Mouse (Mus musculus) gonadal fat pad, adult 2 months (tissue): ENCODE data around the gene Tmem151b. TPM values are rescaled to one million over a fixed set of nuclear protein-coding genes. Genes with fewer than 3 reads are reported as not detected.

Experiments
- DNase-seq: peaks from one replicate; pipeline ENCODE4 v3.0.0-alpha.2; 2012; ENCODE audit warnings: low read depth
- polyA plus RNA-seq: library from polyadenylated mRNA; depleted of rRNA; stranded (reverse); fragments of >200 nt; gene quantifications from 2 replicates; pipeline ENCODE4 v1.2.3, GENCODE M21; 2012

The Tmem151b gene
- polyA plus RNA-seq, 1 experiment = 1.0 TPM

DNA sequence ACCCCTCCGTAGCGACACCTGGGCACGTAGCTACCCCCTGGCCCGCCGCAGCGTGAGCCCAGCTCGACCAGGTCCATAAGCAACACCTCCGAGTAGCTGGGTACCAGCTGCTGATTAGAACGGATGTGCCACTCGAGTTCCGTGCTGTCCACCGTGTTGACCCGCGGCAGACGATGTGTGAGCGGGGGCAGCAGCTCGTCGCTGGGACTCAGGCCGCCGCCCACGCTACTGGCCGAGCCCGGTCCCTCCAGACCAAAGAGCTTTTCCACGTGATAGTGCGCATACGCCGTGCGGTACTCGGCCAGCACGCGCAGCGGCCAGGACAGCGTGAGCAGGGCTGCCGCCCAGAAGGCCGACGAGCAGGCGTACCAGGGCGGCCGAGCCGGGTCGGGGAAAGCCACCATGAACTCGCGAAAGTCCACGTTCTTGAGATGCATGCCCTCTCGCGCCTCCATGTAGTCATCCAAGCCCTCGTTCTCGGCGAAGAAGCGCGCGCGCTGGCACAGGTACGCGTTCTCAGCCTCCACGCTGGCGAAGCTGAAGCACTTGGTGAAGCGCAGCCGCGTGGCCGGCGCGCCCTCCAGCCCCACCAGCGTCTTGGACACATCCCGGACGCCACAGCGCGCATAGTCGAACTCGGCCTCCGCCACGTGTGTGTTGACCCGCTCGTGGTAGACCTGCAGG is 4.1 kb downstream of the Tmem151b start:
- no peak for DNase-seq

- DNase-seq = no peak
Observed at GRCm38 (mm10) chr17:45544873-45545277, 4.6 kb downstream of the Tmem151b start.

GRCm38 (mm10) chr17:45544001-45544872 is 5.2 kb downstream of the Tmem151b start:
- DNase-seq = no peak

GRCm38 (mm10) chr17:45543115-45543514 is 6.4 kb downstream of the Tmem151b start:
- DNase-seq = no peak

- DNase-seq = no peak
Observed at GRCm38 (mm10) chr17:45542705-45543104, 6.8 kb downstream of the Tmem151b start.

DNA sequence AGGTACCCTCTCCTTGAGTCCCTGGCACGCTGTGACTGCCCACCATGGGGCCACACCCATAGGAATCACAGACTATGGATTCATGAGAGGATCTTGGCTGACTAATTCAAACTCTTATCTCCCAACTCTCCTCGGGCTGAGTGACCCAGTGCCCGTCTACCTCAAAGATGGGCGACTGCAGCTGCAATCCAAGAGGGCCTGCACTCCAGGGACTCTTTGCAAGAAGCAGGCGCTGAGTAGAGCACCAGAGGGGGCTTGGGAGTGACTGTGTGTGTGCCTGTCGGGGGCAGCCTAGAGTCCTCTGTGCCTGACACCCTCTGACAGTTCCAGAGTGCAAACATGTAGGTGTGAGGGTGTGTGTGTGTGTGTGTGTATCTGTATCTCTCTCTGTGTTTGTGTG is 7.3 kb downstream of the Tmem151b start:
- no peak for DNase-seq

DNA sequence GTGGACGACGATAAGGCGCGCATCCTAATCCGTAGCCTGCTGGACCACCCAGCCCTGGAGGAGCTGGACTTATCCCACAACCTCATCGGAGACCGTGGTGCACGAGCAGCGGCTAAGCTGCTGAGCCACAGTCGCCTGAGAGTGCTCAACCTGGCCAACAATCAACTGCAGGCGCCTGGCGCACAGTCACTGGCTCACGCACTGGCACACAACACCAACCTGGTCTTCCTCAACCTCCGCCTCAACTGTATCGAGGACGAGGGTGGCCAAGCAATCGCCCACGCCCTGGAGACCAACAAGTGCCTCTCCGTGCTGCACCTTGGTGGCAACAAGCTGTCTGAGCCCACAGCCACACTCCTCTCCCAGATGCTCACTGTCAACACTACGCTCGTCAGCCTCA is 9.8 kb downstream of the Tmem151b start:
- no peak for DNase-seq

- no peak for DNase-seq
Observed at GRCm38 (mm10) chr17:45538394-45538793, 11.1 kb downstream of the Tmem151b start.

- no peak for DNase-seq
Observed at GRCm38 (mm10) chr17:45536264-45536663, 13.2 kb downstream of the Tmem151b start.

- DNase-seq = no peak
Observed at GRCm38 (mm10) chr17:45532896-45533295, 16.6 kb downstream of the Tmem151b start.

GRCm38 (mm10) chr17:45530346-45530782 is 19.1 kb downstream of the Tmem151b start:
- DNase-seq = no peak

- DNase-seq = no peak
Observed at GRCm38 (mm10) chr17:45526571-45526970, 22.9 kb downstream of the Tmem151b start.

DNA sequence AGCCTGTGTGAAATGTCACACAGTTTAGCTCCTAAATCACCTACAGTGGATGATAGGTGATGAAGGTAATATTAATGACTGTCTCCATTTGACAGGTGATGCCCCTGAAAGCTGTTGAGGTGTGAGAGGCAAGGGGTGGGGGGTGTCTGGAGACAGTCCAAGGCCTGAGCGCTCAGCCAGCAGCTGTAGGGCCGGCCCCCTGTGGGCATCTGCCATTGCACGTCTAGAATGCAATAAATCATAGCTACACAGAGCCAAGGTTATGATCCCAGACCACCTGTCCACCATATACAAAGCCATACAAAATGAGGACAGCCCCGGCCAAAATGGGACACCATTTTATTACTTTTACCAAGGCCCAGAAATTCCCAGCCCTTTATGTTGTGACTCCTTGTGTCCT is 24.5 kb downstream of the Tmem151b start:
- DNase-seq = no peak

DNA sequence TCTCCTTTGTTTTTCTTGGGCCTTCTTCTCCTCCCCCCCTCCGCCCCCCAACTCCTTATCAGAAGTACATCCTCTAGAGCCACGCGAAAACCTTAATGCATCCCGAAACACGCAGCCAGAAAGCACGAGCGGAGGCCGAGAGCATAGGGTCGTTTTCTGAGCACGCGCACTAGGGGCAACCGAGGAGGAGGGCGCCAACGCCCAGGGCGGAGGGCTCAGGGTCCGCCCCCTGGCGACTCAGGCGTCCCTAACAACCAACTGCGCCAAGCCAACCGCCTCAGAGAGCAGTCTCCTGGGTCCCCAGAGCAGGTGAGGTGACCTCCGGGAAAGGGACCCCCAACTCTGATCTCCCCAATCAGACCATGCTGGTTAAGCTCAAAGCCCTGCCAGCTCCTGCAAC is 26.2 kb downstream of the Tmem151b start, which contains the start of gene Tcte1:
Gene Tcte1 (plus strand): TSS at position 172 of the 400 bp plus-strand sequence.
- no peak for DNase-seq

- no peak for DNase-seq
Observed at GRCm38 (mm10) chr17:45520136-45520535, 29.3 kb downstream of the Tmem151b start.

DNA sequence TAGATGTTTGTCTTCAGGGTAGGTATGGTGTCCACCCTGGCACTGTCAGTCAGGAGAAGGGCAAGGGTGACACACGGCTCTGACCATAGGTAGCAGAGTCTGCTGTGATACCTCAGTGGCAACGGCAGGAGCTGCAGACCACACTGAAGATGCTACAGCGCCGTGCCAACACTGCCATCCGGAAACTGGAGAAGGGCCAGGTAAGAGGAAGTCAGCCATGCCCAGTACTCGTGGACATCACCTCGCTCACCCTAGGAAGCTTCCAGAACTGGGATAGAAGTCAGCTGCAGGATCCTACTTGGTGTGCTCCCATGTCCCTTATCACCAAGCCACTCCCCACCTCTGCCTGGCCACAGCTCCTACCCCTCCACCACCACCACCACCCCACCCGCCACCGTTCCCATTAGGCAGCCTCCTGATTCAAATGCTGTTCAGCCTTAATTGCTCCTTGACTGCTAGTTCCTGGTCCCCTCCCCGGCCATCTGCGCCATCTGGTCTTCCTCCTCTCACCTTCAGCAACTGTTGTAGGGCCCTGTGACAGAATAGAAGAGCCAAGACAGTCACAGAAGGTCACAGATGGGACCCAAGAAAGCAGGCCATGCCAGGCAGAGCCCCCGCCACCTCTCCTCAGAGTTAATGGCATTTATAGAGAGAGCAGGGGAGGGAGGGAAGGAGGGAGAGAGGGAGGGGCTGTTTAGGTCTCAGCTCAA is 30.6 kb downstream of the Tmem151b start:
- no peak for DNase-seq

GRCm38 (mm10) chr17:45517549-45518215 is 31.8 kb downstream of the Tmem151b start:
- no peak for DNase-seq

GRCm38 (mm10) chr17:45517135-45517534 is 32.3 kb downstream of the Tmem151b start:
- no peak for DNase-seq

GRCm38 (mm10) chr17:45516488-45516887 is 33.0 kb downstream of the Tmem151b start:
- DNase-seq = no peak

DNA sequence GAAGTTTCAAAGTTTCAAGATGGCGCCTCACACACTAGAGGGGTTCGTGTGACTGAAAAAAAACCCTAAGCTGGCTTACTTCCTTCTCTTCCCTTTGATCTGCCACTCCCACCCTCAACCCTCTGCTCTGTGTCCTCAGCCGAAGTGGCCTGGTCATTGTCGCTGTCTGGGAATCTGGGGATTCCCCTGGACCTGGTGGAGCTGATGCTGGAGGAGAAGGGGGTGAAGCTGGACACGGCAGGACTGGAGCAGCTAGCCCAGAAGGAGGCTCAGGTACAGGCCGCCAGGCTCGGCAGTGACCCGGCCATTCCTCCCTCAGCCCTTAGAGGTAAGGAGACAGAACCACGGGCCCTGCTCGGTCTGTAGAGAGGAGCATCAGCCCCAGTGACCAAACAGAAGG is 33.7 kb downstream of the Tmem151b start:
- DNase-seq = no peak

DNA sequence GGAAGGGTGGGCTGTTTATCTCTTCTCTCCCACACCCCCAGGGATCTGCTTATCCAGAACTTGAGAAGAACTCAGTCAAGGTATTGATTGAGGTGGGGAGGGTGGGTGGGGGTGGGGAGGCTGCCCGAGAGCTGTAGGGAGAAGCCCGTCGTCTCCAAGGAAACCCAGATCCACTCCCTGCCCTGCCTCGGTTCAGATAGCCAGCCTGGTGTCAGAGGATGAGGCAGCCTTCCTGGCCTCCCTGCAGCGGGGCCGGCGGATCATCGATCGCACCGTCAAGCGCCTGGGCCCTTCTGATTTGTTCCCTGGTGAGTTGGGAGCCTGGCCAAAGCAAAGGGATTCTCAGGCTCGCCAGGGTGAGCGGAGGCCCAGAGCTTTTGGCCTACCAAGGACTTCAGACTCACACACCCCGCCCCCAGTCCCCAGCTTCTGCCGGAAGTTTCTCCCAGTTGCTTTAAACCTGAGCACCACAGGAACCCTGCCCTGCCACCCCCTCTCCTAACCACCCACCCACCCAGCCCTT is 34.2 kb downstream of the Tmem151b start:
- DNase-seq = no peak
